Mouse (Mus musculus): ENCODE results near the gene Stt3b. TPM values are rescaled to one million over a fixed set of nuclear protein-coding genes. Genes with fewer than 3 reads are reported as not detected.

Gene Stt3b
- polyA plus RNA-seq, 2 experiments: 24.6 to 64.4 TPM

DNA sequence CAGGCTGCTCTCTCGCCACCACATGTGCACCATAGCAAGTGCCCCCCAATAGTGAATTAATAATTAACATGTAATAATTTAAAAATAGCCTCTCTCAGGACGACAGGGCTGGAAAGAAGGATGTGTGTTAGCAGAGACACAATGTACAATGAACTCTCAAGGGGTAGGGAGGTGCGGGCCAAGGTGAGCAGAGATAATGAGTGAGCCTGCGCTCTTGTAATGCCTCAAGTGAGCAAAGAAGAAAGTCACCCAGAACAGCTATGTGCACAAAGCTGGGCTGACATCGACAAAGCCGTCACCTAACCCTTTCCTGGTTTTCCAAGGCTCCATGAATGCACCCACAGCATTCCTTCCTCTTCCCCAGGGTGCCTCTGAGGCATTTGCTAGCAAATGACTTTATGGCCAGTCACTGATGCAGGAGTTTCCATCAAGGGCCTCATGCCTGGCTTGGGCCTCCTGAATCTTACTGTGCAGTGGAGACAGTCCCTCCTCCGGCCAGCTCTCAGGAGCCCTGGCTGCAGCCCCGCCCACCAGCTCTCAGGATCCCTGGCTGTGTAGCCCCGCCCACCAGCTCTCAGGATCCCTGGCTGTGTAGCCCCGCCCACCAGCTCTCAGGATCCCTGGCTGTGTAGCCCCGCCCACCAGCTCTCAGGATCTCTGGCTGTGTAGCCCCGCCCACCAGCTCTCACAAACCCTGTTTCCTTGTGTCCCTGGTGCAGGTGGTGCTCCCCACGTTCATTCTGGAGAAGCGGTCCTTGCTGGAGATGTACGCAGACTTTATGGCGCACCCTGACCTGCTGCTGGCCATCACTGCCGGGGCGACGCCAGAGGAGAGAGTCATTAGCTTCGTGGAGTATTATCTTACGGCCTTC lies 94.2 kb downstream of the Stt3b start:
- peaks cover 4 to 13% of the 10 kb centered on the region in 2 experiments for H3K4me1 ChIP-seq (replicated peaks; ENCODE audit: control insufficient read depth in 2 of 2, insufficient read depth in 2 of 2, low read length in 1 of 2)
- no peaks in the 10 kb centered on the region for H3K27me3 ChIP-seq (ENCODE audit: control insufficient read depth, insufficient read depth, low read length)
- peak; percentile 54 to 65 (median 62) for DNase-seq (ENCODE audit: low read depth in 3 of 3, low spot score in 3 of 3)
- 41% methylated on average over 21 of the region's 21 CpGs for WGBS (ENCODE audit: insufficient replicate concordance)
- no peaks in the 10 kb centered on the region for H3K36me3 ChIP-seq (replicated peaks; ENCODE audit: control insufficient read depth, insufficient read depth, low read depth)
- no peak for TF ChIP-seq CTCF (IDR thresholded peaks at IDR 0.05; ENCODE audit: low read depth)
- TF ChIP-seq EP300 (IDR thresholded peaks at IDR 0.05; ENCODE audit: low read depth): no peak
- no peak overlapping the region for H3K9ac ChIP-seq (replicated peaks)
- no peak overlapping the region for H3K4me3 ChIP-seq (ENCODE audit: insufficient read depth in 1 of 2, low read depth in 2 of 2, low read length in 2 of 2)
- ATAC-seq (ENCODE audit: insufficient read depth): peak; percentile 77
- H3K9me3 ChIP-seq (ENCODE audit: control insufficient read depth, low read length): no peaks in the 10 kb centered on the region
- no peak overlapping the region for H3K4me2 ChIP-seq (ENCODE audit: low read depth)
- no peak overlapping the region for H3K27ac ChIP-seq

DNA sequence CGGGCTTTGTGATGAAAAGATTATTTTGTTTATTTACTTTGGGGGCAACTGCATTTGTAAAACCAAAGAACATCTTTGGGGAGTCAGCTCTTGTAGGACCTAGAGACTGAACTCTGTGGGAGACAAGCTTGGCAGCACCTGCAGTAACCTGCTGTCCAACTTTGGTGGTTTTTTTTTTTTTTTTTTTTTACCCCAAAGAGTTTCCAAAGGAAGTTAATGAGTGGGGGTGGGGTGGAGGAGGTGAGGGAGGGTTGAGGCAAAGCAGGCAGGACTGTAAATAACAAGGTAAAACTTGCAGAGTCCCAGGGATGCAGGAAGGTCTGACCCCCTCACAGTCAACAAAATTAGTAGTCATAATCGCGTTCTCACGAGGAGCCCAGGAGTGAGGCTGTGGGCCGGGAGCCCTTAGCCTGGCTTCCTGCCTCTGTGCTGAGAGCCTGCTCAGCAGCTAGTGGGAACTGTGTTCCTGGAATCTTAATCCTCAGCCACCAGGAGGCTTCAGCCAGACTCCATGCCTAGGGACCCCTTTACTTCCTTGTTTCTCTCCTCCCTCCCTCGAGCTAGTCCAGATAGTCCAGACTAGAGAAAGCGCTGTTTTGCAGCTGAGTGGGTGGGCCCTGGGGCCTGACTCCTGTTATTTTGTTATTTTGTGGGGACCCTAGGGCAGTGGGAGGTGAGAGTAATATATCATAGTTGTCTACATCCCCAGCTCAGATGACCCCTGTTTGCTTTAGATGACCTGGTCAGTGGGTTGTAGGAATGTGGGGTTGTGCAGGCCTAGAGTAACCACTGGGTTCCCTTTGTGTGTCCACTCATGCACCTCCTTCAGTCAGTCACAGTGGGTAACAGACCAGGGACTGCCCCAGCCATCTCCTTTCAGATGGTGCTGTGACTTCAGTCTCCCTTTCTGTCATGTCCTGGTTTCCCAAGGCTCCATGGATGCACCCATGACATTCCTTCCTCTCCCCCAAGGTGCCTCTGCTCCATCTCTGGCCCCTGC lies 95.3 kb downstream of the Stt3b start:
- DNase-seq (ENCODE audit: low read depth in 3 of 3, low spot score in 3 of 3) (no peak), ATAC-seq (ENCODE audit: insufficient read depth) (no peak)
- Histone ChIP-seq H3K4me2 (ENCODE audit: low read depth) (no peak overlapping the region), H3K27me3 (ENCODE audit: control insufficient read depth, insufficient read depth, low read length) (no peaks in the 10 kb centered on the region), H3K4me3 (ENCODE audit: insufficient read depth in 1 of 2, low read depth in 2 of 2, low read length in 2 of 2) (no peak overlapping the region), H3K9ac (replicated peaks) (no peak overlapping the region), H3K9me3 (ENCODE audit: control insufficient read depth, low read length) (no peaks in the 10 kb centered on the region), H3K27ac (no peak overlapping the region), H3K36me3 (replicated peaks; ENCODE audit: control insufficient read depth, insufficient read depth, low read depth) (no peaks in the 10 kb centered on the region), H3K4me1 (replicated peaks; ENCODE audit: control insufficient read depth in 2 of 2, insufficient read depth in 2 of 2, low read length in 1 of 2) (peaks cover 4 to 15% of the 10 kb centered on the region in 2 experiments)
- TF ChIP-seq CTCF (IDR thresholded peaks at IDR 0.05; ENCODE audit: low read depth) (no peak), EP300 (IDR thresholded peaks at IDR 0.05; ENCODE audit: low read depth) (no peak)
- 29% methylated on average over 7 of the region's 7 CpGs for WGBS (ENCODE audit: insufficient replicate concordance)

DNA sequence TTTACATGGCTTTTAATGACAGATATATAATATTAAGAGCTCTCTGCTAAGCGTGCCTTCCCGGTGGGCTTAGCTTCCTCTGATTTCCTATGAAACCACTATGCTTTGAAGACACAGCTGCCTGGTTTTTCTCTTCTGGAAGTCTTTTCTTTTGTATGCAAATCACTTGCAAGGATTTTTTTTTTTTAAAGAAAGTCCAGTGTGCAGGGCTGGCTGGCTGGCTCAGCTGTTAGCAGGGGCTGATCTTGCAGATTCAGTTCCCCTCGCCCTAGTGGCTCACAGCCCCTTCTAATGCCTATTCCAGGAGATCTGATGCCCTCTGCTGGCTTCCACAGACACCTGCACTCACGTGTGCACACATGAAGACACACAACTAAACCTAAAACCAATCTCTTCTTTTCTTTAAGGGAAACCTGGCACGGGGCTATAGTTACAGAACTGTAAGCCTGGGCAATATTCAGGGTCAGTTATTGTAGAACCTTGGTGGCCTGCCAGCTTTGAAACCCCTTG lies 96.4 kb downstream of the Stt3b start:
- peaks cover 14 to 26% of the 10 kb centered on the region in 2 experiments for H3K4me1 ChIP-seq (replicated peaks; ENCODE audit: control insufficient read depth in 2 of 2, insufficient read depth in 2 of 2, low read length in 1 of 2)
- H3K4me2 ChIP-seq (ENCODE audit: low read depth): no peak overlapping the region
- H3K9ac ChIP-seq (replicated peaks): no peak overlapping the region
- H3K4me3 ChIP-seq (ENCODE audit: insufficient read depth in 1 of 2, low read depth in 2 of 2, low read length in 2 of 2): no peak overlapping the region
- TF ChIP-seq EP300 (IDR thresholded peaks at IDR 0.05; ENCODE audit: low read depth) (no peak), CTCF (IDR thresholded peaks at IDR 0.05; ENCODE audit: low read depth) (0 out of 2 replicates have a peak, but pooled peaks have one; percentile 27)
- ATAC-seq (ENCODE audit: insufficient read depth) (no peak), DNase-seq (ENCODE audit: low read depth in 3 of 3, low spot score in 3 of 3) (no peak)
- H3K27me3 ChIP-seq (ENCODE audit: control insufficient read depth, insufficient read depth, low read length): no peaks in the 10 kb centered on the region
- 71% methylated on average over 5 of the region's 5 CpGs for WGBS (ENCODE audit: insufficient replicate concordance)
- no peaks in the 10 kb centered on the region for H3K36me3 ChIP-seq (replicated peaks; ENCODE audit: control insufficient read depth, insufficient read depth, low read depth)
- H3K9me3 ChIP-seq (ENCODE audit: control insufficient read depth, low read length): no peaks in the 10 kb centered on the region
- no peak overlapping the region for H3K27ac ChIP-seq

DNA sequence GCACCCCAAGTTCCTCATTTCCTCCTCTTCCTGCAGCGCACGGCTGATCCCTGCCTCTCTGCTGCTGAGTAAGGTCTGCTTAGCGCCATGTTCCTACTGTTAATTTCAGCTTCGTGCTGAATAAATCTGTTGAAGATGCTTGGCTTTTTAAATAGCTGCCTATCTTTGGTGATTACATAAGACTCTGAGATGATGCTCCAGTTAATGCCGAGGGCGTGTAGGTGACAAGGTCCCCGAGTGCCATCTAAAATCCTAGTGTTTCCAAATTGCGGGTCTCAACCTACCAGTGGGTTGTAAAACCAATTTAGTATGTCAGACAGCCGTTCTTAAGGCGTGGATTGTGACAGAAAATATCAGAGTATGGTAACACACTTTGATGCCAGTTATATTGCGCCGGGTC lies 99.7 kb downstream of the Stt3b start:
- no peak overlapping the region for H3K27ac ChIP-seq
- no peaks in the 10 kb centered on the region for H3K27me3 ChIP-seq (ENCODE audit: control insufficient read depth, insufficient read depth, low read length)
- no peak for TF ChIP-seq CTCF (IDR thresholded peaks at IDR 0.05; ENCODE audit: low read depth)
- H3K4me1 ChIP-seq (replicated peaks; ENCODE audit: control insufficient read depth in 2 of 2, insufficient read depth in 2 of 2, low read length in 1 of 2): peaks cover 13 to 28% of the 10 kb centered on the region in 2 experiments
- ATAC-seq (ENCODE audit: insufficient read depth): no peak
- H3K4me3 ChIP-seq (ENCODE audit: insufficient read depth in 1 of 2, low read depth in 2 of 2, low read length in 2 of 2): no peak overlapping the region
- H3K9me3 ChIP-seq (ENCODE audit: control insufficient read depth, low read length): no peaks in the 10 kb centered on the region
- H3K36me3 ChIP-seq (replicated peaks; ENCODE audit: control insufficient read depth, insufficient read depth, low read depth): no peaks in the 10 kb centered on the region
- H3K4me2 ChIP-seq (ENCODE audit: low read depth): no peak overlapping the region
- no peak for DNase-seq (ENCODE audit: low read depth in 3 of 3, low spot score in 3 of 3)
- 78% methylated on average over 12 of the region's 12 CpGs for WGBS (ENCODE audit: insufficient replicate concordance)
- H3K9ac ChIP-seq (replicated peaks): no peak overlapping the region
